Mouse (Mus musculus) megakaryocyte, embryonic 14.5 days (primary cell): Measurements from ENCODE around the gene Aldh6a1. TPM values are rescaled to one million over a fixed set of nuclear protein-coding genes. Genes with fewer than 3 reads are reported as not detected.

Source experiments
- H3K27me3 ChIP-seq: replicated peaks from 2 replicates; pipeline ENCODE3; 2012; ENCODE audit warnings: inconsistent platforms
- H3K36me3 ChIP-seq: replicated peaks from 2 replicates; pipeline ENCODE3; 2012; ENCODE audit warnings: low read length, inconsistent platforms, mixed read lengths
- H3K4me1 ChIP-seq: 2 replicates; pipeline ENCODE4 v1.6.1; 2012; ENCODE audit warnings: inconsistent platforms
- H3K4me3 ChIP-seq: replicated peaks from 2 replicates; pipeline ENCODE3; 2012; ENCODE audit warnings: moderate library complexity, mild to moderate bottlenecking, inconsistent platforms
- H3K9me3 ChIP-seq: 2 replicates; pipeline ENCODE4 v1.6.1; 2012; ENCODE audit warnings: inconsistent platforms
- FLI1 ChIP-seq: IDR thresholded peaks from 2 replicates; pipeline ENCODE4 v1.6.1; 2012; ENCODE audit warnings: low read length, inconsistent platforms, mixed read lengths
- GATA1 ChIP-seq: IDR thresholded peaks from 3 replicates; pipeline ENCODE4 v1.6.1; 2012; ENCODE audit warnings: mixed read lengths, low read length, inconsistent platforms, borderline replicate concordance
- polyA plus RNA-seq: library from polyadenylated mRNA; stranded (reverse); fragments of >175 nt; gene quantifications from 2 replicates; pipeline ENCODE4 v1.2.3, GENCODE M21; 2012; ENCODE audit warnings: low replicate concordance; ENCODE audit not compliant: insufficient read depth

Gene Aldh6a1
- polyA plus RNA-seq, 1 experiment: 0.53 TPM

DNA sequence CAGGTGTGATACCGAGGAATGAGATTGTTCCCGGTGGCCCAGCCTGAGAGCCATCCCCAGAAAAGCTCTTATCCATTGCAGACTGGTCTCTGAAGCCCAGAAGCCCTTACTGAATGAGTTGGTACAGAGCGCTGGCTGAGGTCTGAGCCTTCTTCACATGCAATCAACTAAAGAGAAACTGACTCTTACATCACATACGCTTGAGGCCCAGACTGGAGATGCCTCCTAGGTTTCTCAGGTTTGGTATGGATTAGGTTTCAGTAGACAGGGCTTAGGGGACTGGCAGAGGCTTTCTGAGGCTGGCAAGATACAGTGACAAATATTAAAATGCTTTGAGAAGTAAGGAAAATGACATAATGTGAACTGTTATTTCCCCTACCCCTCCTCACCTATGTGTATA, 65.4 kb downstream of the Aldh6a1 start:
- H3K27me3 ChIP-seq: no peaks in the 10 kb centered on the region
- peaks cover 33% of the 10 kb centered on the region for H3K4me1 ChIP-seq
- H3K4me3 ChIP-seq: no peak overlapping the region
- no peaks in the 10 kb centered on the region for H3K9me3 ChIP-seq
- peaks cover 21% of the 10 kb centered on the region for H3K36me3 ChIP-seq
- no peak for TF ChIP-seq GATA1
- TF ChIP-seq FLI1: no peak

DNA sequence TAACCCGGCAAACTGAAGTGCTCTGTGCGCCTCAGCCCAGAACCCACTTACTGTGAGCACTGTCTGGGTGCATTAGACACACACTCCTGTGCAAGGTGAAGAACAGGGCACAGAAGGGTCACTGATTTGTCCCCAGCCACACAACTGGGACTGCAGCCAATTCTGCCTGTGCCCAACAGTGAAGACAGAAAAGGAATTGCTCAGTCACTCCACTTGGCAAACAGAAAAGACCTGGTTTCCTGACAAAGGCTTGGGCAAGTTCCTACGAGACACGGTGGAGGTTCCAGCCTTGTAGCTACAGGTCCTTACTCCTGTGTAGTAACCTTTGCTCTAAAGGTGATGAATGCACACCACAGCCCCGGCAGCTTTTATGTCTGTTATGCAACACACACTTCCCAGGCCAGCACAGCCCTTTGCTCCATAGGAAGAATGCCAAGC, 66.1 kb downstream of the Aldh6a1 start:
- H3K4me3 ChIP-seq: no peak overlapping the region
- H3K9me3 ChIP-seq: no peaks in the 10 kb centered on the region
- H3K36me3 ChIP-seq: peaks cover 21% of the 10 kb centered on the region
- H3K27me3 ChIP-seq: no peaks in the 10 kb centered on the region
- no peak for TF ChIP-seq GATA1
- TF ChIP-seq FLI1: no peak
- H3K4me1 ChIP-seq: peaks cover 33% of the 10 kb centered on the region

DNA sequence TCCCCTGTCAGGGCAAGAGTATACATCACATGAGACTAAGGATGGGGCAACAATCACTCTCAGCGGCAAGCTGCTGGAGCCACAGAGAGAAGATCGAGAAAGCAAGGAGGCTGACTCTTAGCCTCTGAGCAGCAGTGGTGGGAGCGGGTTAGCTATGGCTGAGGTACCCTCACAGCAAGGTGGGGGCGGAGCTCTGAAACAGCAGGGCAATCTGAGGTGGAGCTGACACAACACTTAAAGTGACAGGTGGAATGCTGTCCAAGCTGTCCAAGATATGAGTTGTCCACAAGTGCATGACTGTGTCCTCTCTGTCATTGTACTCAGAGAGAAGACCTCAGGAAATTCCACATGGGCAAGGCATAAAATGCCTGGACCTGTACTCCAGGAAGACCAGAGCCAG, 68.4 kb downstream of the Aldh6a1 start:
- no peak overlapping the region for H3K4me3 ChIP-seq
- TF ChIP-seq GATA1 (no peak), FLI1 (no peak)
- peaks cover 13% of the 10 kb centered on the region for H3K4me1 ChIP-seq
- H3K27me3 ChIP-seq: no peaks in the 10 kb centered on the region
- peaks cover 32% of the 10 kb centered on the region for H3K36me3 ChIP-seq
- H3K9me3 ChIP-seq: no peaks in the 10 kb centered on the region

Other genes starting within 250 kb of the Aldh6a1 start
- gene Elmsan1, start 232.1 kb downstream of the Aldh6a1 start, polyA plus RNA-seq: 9.8 and 10.1 TPM in 2 replicates
- gene Ptgr2, start 165.8 kb downstream of the Aldh6a1 start, polyA plus RNA-seq: 3.3 TPM in 1 of 2 replicates, not detected in the other
- gene Zfp410, start 134.2 kb downstream of the Aldh6a1 start, polyA plus RNA-seq: 2.2 TPM in 1 of 2 replicates, not detected in the other
- gene Coq6, start 89.3 kb downstream of the Aldh6a1 start, polyA plus RNA-seq: 1.5 and 4.0 TPM in 2 replicates
- gene Fam161b, start 89.2 kb downstream of the Aldh6a1 start, polyA plus RNA-seq: 0.09 TPM in 1 of 2 replicates, not detected in the other
- gene Entpd5, start 42.0 kb downstream of the Aldh6a1 start, polyA plus RNA-seq: 0.83 and 1.0 TPM in 2 replicates
- gene Bbof1, start 41.9 kb downstream of the Aldh6a1 start, polyA plus RNA-seq: 0.95 TPM in 1 of 2 replicates, not detected in the other
- 1.7 and 24.6 TPM in 2 replicates for gene Rnf113a2, start 33.8 kb downstream of the Aldh6a1 start, polyA plus RNA-seq
- gene Lin52, start 418 bp upstream of the Aldh6a1 start, polyA plus RNA-seq: 0.60 TPM in 1 of 2 replicates, not detected in the other
- gene Vsx2, start 118.8 kb upstream of the Aldh6a1 start, polyA plus RNA-seq: not detected in 2 replicates
- gene Abcd4, start 166.4 kb upstream of the Aldh6a1 start, polyA plus RNA-seq: 1.2 TPM in 1 of 2 replicates, not detected in the other
- gene Vrtn, start 190.0 kb upstream of the Aldh6a1 start, polyA plus RNA-seq: not detected in 2 replicates
- gene Syndig1l, start 247.8 kb upstream of the Aldh6a1 start, polyA plus RNA-seq: 0.66 TPM in 1 of 2 replicates, not detected in the other